In genomic region chr11:105760346-105760745, GRCm38 (mm10) we compare ENCODE assay signal across 14 mouse cellular contexts.
DNase-seq lines count a peak whose midpoint lies in the region; ATAC-seq lines count a peak whose summit lies in the region.
"Had no signal": no experiment of that assay in that cellular context is flagged by ENCODE, and none has a peak within 500 bp of the region (broad histone marks: within the 10 kb centered on the region; RNA-seq: fewer than 3 reads in every experiment).

No protein-coding gene starts in this region.

- peak overlapping the region; percentile 3; the same call in 1 of the 2 replicates for H3K27ac ChIP-seq in forebrain, embryonic 14.5 days (ENCODE audit: low read depth, low read length)
- no peak overlapping the region for H3K27ac ChIP-seq in forebrain, embryonic 15.5 days (replicated peaks)
- no peak overlapping the region for H3K27ac ChIP-seq in midbrain, embryonic 11.5 days (ENCODE audit: low read depth, low read length)
- H3K27ac ChIP-seq in midbrain, embryonic 15.5 days: no peak overlapping the region
- peak overlapping the region; percentile 30; the same call in 1 of the 2 replicates for H3K27ac ChIP-seq in hindbrain, embryonic 13.5 days
- H3K27ac ChIP-seq in stomach, embryonic 15.5 days: peak overlapping the region; percentile 51
- H3K27ac ChIP-seq: liver, embryonic 14.5 days had no signal

- H3K9ac ChIP-seq in forebrain, embryonic 14.5 days (ENCODE audit: low read length): no peak overlapping the region
- no peak overlapping the region for H3K9ac ChIP-seq in forebrain, embryonic 15.5 days (replicated peaks)
- H3K9ac ChIP-seq in midbrain, embryonic 11.5 days (ENCODE audit: low read length): peak overlapping the region; percentile 9; the same call in 1 of the 2 replicates
- no peak overlapping the region for H3K9ac ChIP-seq in midbrain, embryonic 15.5 days
- no peak overlapping the region for H3K9ac ChIP-seq in hindbrain, embryonic 13.5 days
- no peak overlapping the region for H3K9ac ChIP-seq in stomach, embryonic 15.5 days
- H3K9ac ChIP-seq: liver, embryonic 14.5 days had no signal

- 0 out of 2 replicates have a peak, but pooled peaks cover 7% of the 10 kb centered on the region for H3K4me1 ChIP-seq in forebrain, embryonic 14.5 days (ENCODE audit: control insufficient read depth, insufficient read depth, low read length)
- H3K4me1 ChIP-seq in forebrain, embryonic 15.5 days: peaks cover 17% of the 10 kb centered on the region
- H3K4me1 ChIP-seq in midbrain, embryonic 11.5 days (ENCODE audit: control insufficient read depth, insufficient read depth, low read length): peaks cover 15% of the 10 kb centered on the region
- H3K4me1 ChIP-seq in midbrain, embryonic 15.5 days: peaks cover 5% of the 10 kb centered on the region
- peaks cover 16% of the 10 kb centered on the region for H3K4me1 ChIP-seq in hindbrain, embryonic 13.5 days (replicated peaks)
- 0 out of 2 replicates have a peak, but pooled peaks cover 2% of the 10 kb centered on the region for H3K4me1 ChIP-seq in stomach, embryonic 15.5 days

- H3K27me3 ChIP-seq in forebrain, embryonic 14.5 days (replicated peaks; ENCODE audit: control insufficient read depth, insufficient read depth, low read length): no peaks in the 10 kb centered on the region
- H3K27me3 ChIP-seq in forebrain, embryonic 15.5 days: no peaks in the 10 kb centered on the region
- H3K27me3 ChIP-seq in midbrain, embryonic 11.5 days (ENCODE audit: control insufficient read depth, insufficient read depth, low read length): no peaks in the 10 kb centered on the region
- no peaks in the 10 kb centered on the region for H3K27me3 ChIP-seq in midbrain, embryonic 15.5 days (replicated peaks)
- H3K27me3 ChIP-seq in hindbrain, embryonic 13.5 days: no peaks in the 10 kb centered on the region
- H3K27me3 ChIP-seq in stomach, embryonic 15.5 days (replicated peaks): no peaks in the 10 kb centered on the region

- no peak overlapping the region for H3K4me2 ChIP-seq in forebrain, embryonic 14.5 days (ENCODE audit: low read length)
- H3K4me2 ChIP-seq in forebrain, embryonic 15.5 days (replicated peaks): no peak overlapping the region
- no peak overlapping the region for H3K4me2 ChIP-seq in midbrain, embryonic 11.5 days
- H3K4me2 ChIP-seq in midbrain, embryonic 15.5 days: no peak overlapping the region
- no peak overlapping the region for H3K4me2 ChIP-seq in hindbrain, embryonic 13.5 days
- H3K4me2 ChIP-seq in stomach, embryonic 15.5 days: no peak overlapping the region

- WGBS in forebrain, embryonic 14.5 days: 23% methylated on average over 4 of the region's 4 CpGs
- WGBS in forebrain, embryonic 15.5 days: 23% methylated on average over 4 of the region's 4 CpGs
- 26% methylated on average over 4 of the region's 4 CpGs for WGBS in midbrain, embryonic 11.5 days
- 23% methylated on average over 4 of the region's 4 CpGs for WGBS in midbrain, embryonic 15.5 days
- 24% methylated on average over 4 of the region's 4 CpGs for WGBS in hindbrain, embryonic 13.5 days
- WGBS in stomach, embryonic 15.5 days: 43% methylated on average over 4 of the region's 4 CpGs

- no peak for ATAC-seq in forebrain, embryonic 14.5 days
- no peak for ATAC-seq in forebrain, embryonic 15.5 days (replicated peaks)
- no peak for ATAC-seq in midbrain, embryonic 11.5 days (ENCODE audit: low FRiP score)
- ATAC-seq in midbrain, embryonic 15.5 days (replicated peaks): no peak
- no peak for ATAC-seq in hindbrain, embryonic 13.5 days (ENCODE audit: low FRiP score)
- ATAC-seq in stomach, embryonic 15.5 days (ENCODE audit: insufficient read depth, low FRiP score, low read depth): no peak
- no peak for ATAC-seq in megakaryocyte progenitor cell, adult 5-6 weeks (replicated peaks; ENCODE audit: poor library complexity)

- no peaks in the 10 kb centered on the region for H3K36me3 ChIP-seq in forebrain, embryonic 14.5 days (ENCODE audit: control insufficient read depth, insufficient read depth, low read length)
- no peaks in the 10 kb centered on the region for H3K36me3 ChIP-seq in forebrain, embryonic 15.5 days
- H3K36me3 ChIP-seq in midbrain, embryonic 11.5 days (ENCODE audit: control insufficient read depth, insufficient read depth, low read length): no peaks in the 10 kb centered on the region
- H3K36me3 ChIP-seq in midbrain, embryonic 15.5 days (replicated peaks): no peaks in the 10 kb centered on the region
- no peaks in the 10 kb centered on the region for H3K36me3 ChIP-seq in hindbrain, embryonic 13.5 days
- H3K36me3 ChIP-seq in stomach, embryonic 15.5 days: no peaks in the 10 kb centered on the region

- DNase-seq in forebrain, embryonic 14.5 days (ENCODE audit: low spot score): no peak
- no peak for DNase-seq in midbrain, embryonic 11.5 days (ENCODE audit: low spot score, missing footprints)
- no peak for DNase-seq in layer of hippocampus, postnatal 10 days (ENCODE audit: low spot score in 2 of 2)
- DNase-seq: B cell, adult 2 months; cerebellum, adult 2 months; heart, postnatal 10 days; kidney, adult 11 months; thymus, postnatal 4 days had no signal

- H3K9me3 ChIP-seq in forebrain, embryonic 14.5 days (replicated peaks; ENCODE audit: control insufficient read depth, low read length): no peaks in the 10 kb centered on the region
- H3K9me3 ChIP-seq in forebrain, embryonic 15.5 days: no peaks in the 10 kb centered on the region
- H3K9me3 ChIP-seq in midbrain, embryonic 11.5 days (ENCODE audit: control insufficient read depth, low read length): no peaks in the 10 kb centered on the region
- no peaks in the 10 kb centered on the region for H3K9me3 ChIP-seq in midbrain, embryonic 15.5 days
- H3K9me3 ChIP-seq in hindbrain, embryonic 13.5 days: no peaks in the 10 kb centered on the region
- H3K9me3 ChIP-seq in stomach, embryonic 15.5 days: no peaks in the 10 kb centered on the region

- H3K4me3 ChIP-seq in forebrain, embryonic 14.5 days (ENCODE audit: low read depth, low read length): no peak overlapping the region
- no peak overlapping the region for H3K4me3 ChIP-seq in forebrain, embryonic 15.5 days
- H3K4me3 ChIP-seq in midbrain, embryonic 11.5 days (ENCODE audit: low read depth, low read length): no peak overlapping the region
- H3K4me3 ChIP-seq in midbrain, embryonic 15.5 days: no peak overlapping the region
- H3K4me3 ChIP-seq in hindbrain, embryonic 13.5 days: no peak overlapping the region
- H3K4me3 ChIP-seq in stomach, embryonic 15.5 days (replicated peaks): no peak overlapping the region

Comparison
In these comparisons a context has a peak if more than half of its experiments do, and no peak if none do; other contexts are left out.
1. H3K27ac ChIP-seq: peak in forebrain, embryonic 14.5 days (single experiment), hindbrain, embryonic 13.5 days (single experiment) and stomach, embryonic 15.5 days (single experiment); none in forebrain, embryonic 15.5 days (single experiment), midbrain, embryonic 11.5 days (single experiment) and midbrain, embryonic 15.5 days (single experiment).